Mouse (Mus musculus) ES-Bruce4 (cell line): ENCODE measurements around the gene Tbcd.

Experiments
- CTCF ChIP-seq: IDR thresholded peaks from one replicate; pipeline ENCODE4 v1.8.1; 2011; ENCODE audit warnings: low read depth, low read length
- EP300 ChIP-seq: IDR thresholded peaks from 2 replicates; pipeline ENCODE4 v1.6.1; 2011; ENCODE audit warnings: low read depth, low read length; ENCODE audit not compliant: insufficient read depth

DNA sequence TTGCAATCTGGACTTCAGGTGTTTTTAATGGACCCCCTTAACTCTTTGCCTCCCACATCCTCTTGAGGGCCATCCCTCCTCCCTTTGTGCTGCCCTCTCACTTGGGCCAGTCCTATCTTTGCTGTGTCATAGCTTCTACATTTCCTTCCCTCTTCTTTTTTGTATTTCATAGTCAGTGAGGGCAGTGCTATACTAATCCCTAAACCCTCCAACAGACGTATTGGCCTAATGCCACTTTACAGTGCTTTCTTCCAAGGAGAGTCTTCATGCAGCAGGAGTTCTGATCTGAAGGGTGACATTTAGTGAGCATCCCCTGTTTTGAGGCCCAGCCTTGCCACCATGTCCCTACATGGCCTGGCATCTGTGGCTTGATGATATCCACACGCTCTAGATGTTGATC lies 69.0 kb downstream of the Tbcd start:
- TF ChIP-seq CTCF (no peak), EP300 (no peak)
